Mouse (Mus musculus) colon, adult 2 months (tissue): ENCODE results near the gene Cabcoco1. TPM values are rescaled to one million over a fixed set of nuclear protein-coding genes. Genes with fewer than 3 reads are reported as not detected.

ENCODE experiments used
- polyA plus RNA-seq: library from polyadenylated mRNA; depleted of rRNA; stranded (reverse); fragments of >200 nt; gene quantifications from 2 replicates; pipeline ENCODE4 v1.2.3, GENCODE M21; 2012; rRNA removed

Cabcoco1 gene
- polyA plus RNA-seq: 0.31 and 1.4 TPM in 2 replicates

DNA sequence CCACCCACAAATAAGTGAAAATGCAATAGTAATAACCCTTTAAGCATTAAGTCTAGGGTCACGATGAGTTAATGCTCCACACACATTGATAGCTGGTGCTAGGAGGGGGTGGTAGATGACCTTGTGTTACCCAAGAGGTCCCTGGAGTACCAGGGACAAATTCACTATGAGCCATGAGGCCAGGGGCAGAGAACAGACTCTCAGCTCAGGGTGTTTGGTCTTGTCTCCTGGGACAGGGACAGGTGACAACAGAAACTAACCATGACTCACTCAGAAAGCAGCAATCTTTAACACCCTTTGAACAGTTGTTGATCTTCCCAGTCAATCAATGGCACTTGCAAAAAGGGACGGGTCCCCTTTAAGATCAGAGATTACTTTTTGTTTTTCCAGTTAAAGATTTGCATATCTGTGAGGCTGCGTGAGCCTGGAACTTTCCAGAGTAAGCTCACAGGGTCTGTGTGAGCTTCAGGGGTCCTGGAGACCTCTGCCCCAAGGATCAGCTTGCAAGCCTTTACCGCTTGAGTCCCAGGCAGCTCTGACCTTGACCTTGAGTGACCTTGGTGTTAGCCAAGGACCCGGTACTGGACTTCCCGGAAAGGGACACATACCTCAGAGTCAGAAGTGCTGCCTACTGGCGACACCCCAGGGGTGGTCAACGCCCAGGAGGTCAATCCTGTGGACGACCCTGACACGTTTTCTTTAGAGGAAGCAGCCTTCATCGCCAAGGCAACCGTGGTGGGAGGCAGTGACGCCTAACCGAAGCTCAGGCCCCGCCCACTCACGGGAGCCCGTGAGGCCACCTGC, at the start of gene Cabcoco1:
Gene Cabcoco1, minus strand, starts transcription at position 758 of the 804 bp plus-strand sequence.

Other genes with a start within 250 kb of the Cabcoco1 start
- gene Tmem26, start 181.8 kb upstream of the Cabcoco1 start, polyA plus RNA-seq: 0.34 and 0.43 TPM in 2 replicates